In the genomic region with DNA sequence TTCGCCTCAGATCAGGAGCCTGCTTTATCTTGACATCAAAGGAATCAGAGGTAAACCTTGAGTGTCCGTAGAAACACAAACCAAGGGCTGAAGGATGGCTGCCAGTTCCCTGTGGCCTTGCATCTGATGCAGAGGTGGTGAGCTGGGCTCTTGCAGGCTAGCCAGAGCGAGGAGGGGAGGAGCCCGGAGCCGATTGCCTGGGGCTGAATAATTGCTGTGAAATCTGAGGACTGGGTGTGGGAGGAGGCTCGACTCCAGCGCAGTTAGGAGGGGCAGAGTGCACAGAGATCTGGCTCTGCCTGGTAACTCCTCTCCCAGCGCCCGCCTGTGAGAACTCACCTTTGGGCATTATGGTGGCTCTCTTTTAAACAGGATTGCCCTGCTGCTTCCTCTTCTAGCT, we compare ENCODE assay signal across 8 mouse cellular contexts. TPM values are rescaled to one million over a fixed set of nuclear protein-coding genes. Genes with fewer than 3 reads are reported as not detected.
DNase-seq lines count a peak whose midpoint lies in the region; ATAC-seq and TF ChIP-seq lines count a peak whose summit lies in the region.

No protein-coding gene starts in this region.

- no peak overlapping the region for H3K9ac ChIP-seq in ES-E14 (ENCODE audit: insufficient read depth, low read depth, low read length, poor library complexity, severe bottlenecking)
- no peak overlapping the region for H3K9ac ChIP-seq in heart, embryonic 11.5 days (ENCODE audit: low read depth, low read length)
- H3K9ac ChIP-seq in midbrain, embryonic 16.5 days (ENCODE audit: low read depth, low read length) = peak overlapping the region; percentile 30; the same call in 1 of the 2 replicates

- H3K4me2 ChIP-seq in heart, embryonic 11.5 days = no peak overlapping the region
- peak overlapping the region; percentile 40 for H3K4me2 ChIP-seq in midbrain, embryonic 16.5 days (ENCODE audit: low read length)

- no peak overlapping the region for H3K27ac ChIP-seq in ES-E14 (ENCODE audit: insufficient read depth, low read depth, low read length, poor library complexity, severe bottlenecking)
- peak overlapping the region; percentile 47; the same call in 1 of the 2 replicates for H3K27ac ChIP-seq in heart, embryonic 11.5 days (ENCODE audit: low read depth, low read length)
- no peak overlapping the region for H3K27ac ChIP-seq in midbrain, embryonic 16.5 days (ENCODE audit: low read length)

- H3K4me1 ChIP-seq in ES-E14 (ENCODE audit: control insufficient read depth in 2 of 2, insufficient read depth in 2 of 2, low read length in 2 of 2, poor library complexity in 1 of 2) = peaks cover 2 to 11% of the 10 kb centered on the region in 2 experiments; a peak in 3 of 4 replicates
- peaks cover 38% of the 10 kb centered on the region for H3K4me1 ChIP-seq in heart, embryonic 11.5 days (ENCODE audit: control insufficient read depth, insufficient read depth, low read length)
- H3K4me1 ChIP-seq in midbrain, embryonic 16.5 days (ENCODE audit: control insufficient read depth, insufficient read depth, low read length) = peaks cover 11% of the 10 kb centered on the region

- H3K27me3 ChIP-seq in heart, embryonic 11.5 days (ENCODE audit: control insufficient read depth, insufficient read depth, low read length) = no peaks in the 10 kb centered on the region
- H3K27me3 ChIP-seq in midbrain, embryonic 16.5 days (ENCODE audit: control insufficient read depth, insufficient read depth, low read depth, low read length) = no peaks in the 10 kb centered on the region

- no peak overlapping the region for H3K4me3 ChIP-seq in ES-E14 (ENCODE audit: insufficient read depth in 1 of 2, low read depth in 1 of 2, low read length in 2 of 2, poor library complexity in 1 of 2, severe bottlenecking in 1 of 2)
- no peak overlapping the region for H3K4me3 ChIP-seq in heart, embryonic 11.5 days (ENCODE audit: low read depth, low read length)
- H3K4me3 ChIP-seq in midbrain, embryonic 16.5 days (ENCODE audit: low read depth, low read length) = no peak overlapping the region

- 11% methylated on average over 9 of the region's 9 CpGs for WGBS in heart, embryonic 11.5 days (ENCODE audit: insufficient replicate concordance)
- WGBS in midbrain, embryonic 16.5 days = 10% methylated on average over 9 of the region's 9 CpGs

- in situ Hi-C loops in ES-E14 (cut with MboI; ENCODE audit: low sequenced_read_pairs in 2 of 2, unreplicated experiment in 2 of 2) = no loop called here

- H3K9me3 ChIP-seq in ES-E14 (ENCODE audit: control insufficient read depth, insufficient read depth, low read depth, low read length) = no peaks in the 10 kb centered on the region
- H3K9me3 ChIP-seq in heart, embryonic 11.5 days (replicated peaks; ENCODE audit: control insufficient read depth, low read length) = no peaks in the 10 kb centered on the region
- no peaks in the 10 kb centered on the region for H3K9me3 ChIP-seq in midbrain, embryonic 16.5 days (replicated peaks; ENCODE audit: control insufficient read depth, low read length, poor library complexity, severe bottlenecking)

- peak; percentile 52 for ATAC-seq in heart, embryonic 11.5 days (replicated peaks; ENCODE audit: insufficient number of reproducible peaks, low FRiP score, low TSS enrichment)
- ATAC-seq in midbrain, embryonic 16.5 days = peak; percentile 70; the same call in 1 of the 2 replicates

- peak; percentile 75 for DNase-seq in ES-E14 (ENCODE audit: low read depth, low spot score)
- DNase-seq in adrenal gland, postnatal 25 days = peak; percentile 71
- DNase-seq in kidney, postnatal 14 days = peak; percentile 69
- DNase-seq in cerebellum, adult 8-10 months = no peak
- DNase-seq in layer of hippocampus, adult 8-10 months (ENCODE audit: low spot score in 2 of 2) = no peak
- DNase-seq in spleen, adult 12 weeks (ENCODE audit: low spot score) = no peak

- peaks cover 2% of the 10 kb centered on the region; the same call in 1 of the 2 replicates for H3K36me3 ChIP-seq in ES-E14 (ENCODE audit: control insufficient read depth, insufficient read depth, low read length, poor library complexity, severe bottlenecking)
- H3K36me3 ChIP-seq in heart, embryonic 11.5 days (ENCODE audit: control insufficient read depth, insufficient read depth, low read length) = peaks cover 6% of the 10 kb centered on the region; the same call in 1 of the 2 replicates
- no peaks in the 10 kb centered on the region for H3K36me3 ChIP-seq in midbrain, embryonic 16.5 days (ENCODE audit: control insufficient read depth, insufficient read depth, low read length)

TF ChIP-seq in ES-E14, 5 proteins besides CTCF, POLR2A, EP300 and RAD21:
- TF ChIP-seq ZNF384 (IDR thresholded peaks at IDR 0.05; ENCODE audit: low read depth, low read length) (no peak), ZC3H11A (IDR thresholded peaks at IDR 0.05; ENCODE audit: borderline replicate concordance, low read depth, low read length) (no peak), MAFK (IDR thresholded peaks at IDR 0.05; ENCODE audit: insufficient read depth, low read depth, low read length) (no peak), CHD2 (IDR thresholded peaks at IDR 0.05; ENCODE audit: low read depth, low read length) (no peak), HCFC1 (IDR thresholded peaks at IDR 0.05; ENCODE audit: borderline replicate concordance, insufficient read depth, low read length) (no peak)

RNA-seq across cellular contexts. Expression of a gene that starts 15.6 kb away (rescaled TPM):
- total RNA-seq in ES-E14 (2012; rRNA removed) = 170 and 344 TPM in 2 replicates
- 390 and 445 TPM in 2 replicates for total RNA-seq in adrenal gland, postnatal 25 days (2021)
- 386 and 425 TPM in 2 replicates for polyA plus RNA-seq in heart, embryonic 11.5 days (2014; fragmentation: Nextera tagmentation; extraction: Ambion mirVana)
- polyA plus RNA-seq in midbrain, embryonic 16.5 days (2015; fragmentation: Nextera tagmentation; extraction: Ambion mirVana) = 95.3 and 96.4 TPM in 2 replicates
- 10 to 100 TPM; 12.0 to 19.0 (median 15.6) TPM for total RNA-seq in layer of hippocampus, adult 8-10 months (2022)

Comparison
In these comparisons a context has a peak if more than half of its experiments do, and no peak if none do; other contexts are left out.
1. DNase-seq: peak in ES-E14 (single experiment), adrenal gland, postnatal 25 days (single experiment) and kidney, postnatal 14 days (single experiment); none in cerebellum, adult 8-10 months (single experiment), layer of hippocampus, adult 8-10 months (0 of 2) and spleen, adult 12 weeks (single experiment).